Mouse (Mus musculus) gastrocnemius, postnatal 10 days (tissue): ENCODE data around the gene Ap2a1. TPM values are rescaled to one million over a fixed set of nuclear protein-coding genes. Genes with fewer than 3 reads are reported as not detected.

ENCODE experiments used
- total RNA-seq, 2 experiments: library from RNA; stranded (reverse); gene quantifications; 2 replicates each; pipeline ENCODE4 v1.2.3; 2021

Gene Ap2a1
- total RNA-seq, 2 experiments from 2014 or later, result 59.0 to 65.0 TPM

Other genes starting within 250 kb of the Ap2a1 start
- not detected for gene Izumo2, start 220.8 kb downstream of the Ap2a1 start, total RNA-seq
- gene Vrk3, start 181.1 kb downstream of the Ap2a1 start, total RNA-seq, result 10 to 100 TPM; 16.7 to 18.5 TPM
- gene Zfp473, start 178.4 kb downstream of the Ap2a1 start, total RNA-seq, result under 1 TPM in 1 of 2 experiments, not detected in 1; 0.29 TPM
- gene Nup62, start 113.4 kb downstream of the Ap2a1 start, total RNA-seq, result 10 to 100 TPM; 28.0 to 35.3 TPM
- gene Il4i1, start 113.1 kb downstream of the Ap2a1 start, total RNA-seq, result 1 to 10 TPM; 1.9 to 2.3 TPM
- gene Atf5, start 112.8 kb downstream of the Ap2a1 start, total RNA-seq, result 10 to 100 TPM; 55.1 to 60.5 TPM
- gene Akt1s1, start 80.5 kb downstream of the Ap2a1 start, total RNA-seq, result 10 to 100 TPM; 84.2 to 86.4 TPM
- gene Tbc1d17, start 80.4 kb downstream of the Ap2a1 start, total RNA-seq, result 10 to 100 TPM; 41.7 to 49.0 TPM
- 10 to 100 TPM; 14.4 to 16.5 TPM for gene Pnkp, start 72.4 kb downstream of the Ap2a1 start, total RNA-seq
- gene Ptov1, start 59.7 kb downstream of the Ap2a1 start, total RNA-seq, result 100 to 1,000 TPM; 210 to 216 TPM
- 10 to 100 TPM; 44.7 to 53.5 TPM for gene Med25, start 36.8 kb downstream of the Ap2a1 start, total RNA-seq
- 10 to 100 TPM; 15.0 to 18.1 TPM for gene Fuz, start 33.4 kb downstream of the Ap2a1 start, total RNA-seq
- not detected for gene Tsks, start 13.7 kb upstream of the Ap2a1 start, total RNA-seq
- 1 to 10 TPM; 4.4 to 5.7 TPM for gene Cpt1c, start 45.4 kb upstream of the Ap2a1 start, total RNA-seq
- gene Prmt1, start 57.1 kb upstream of the Ap2a1 start, total RNA-seq, result 100 to 1,000 TPM; 267 to 271 TPM
- 10 to 100 TPM; 26.5 to 35.8 TPM for gene Irf3, start 68.2 kb upstream of the Ap2a1 start, total RNA-seq
- 10 to 100 TPM; 10.8 to 14.0 TPM for gene Bcl2l12, start 69.2 kb upstream of the Ap2a1 start, total RNA-seq
- 10 to 100 TPM; 47.7 to 55.8 TPM for gene Scaf1, start 86.9 kb upstream of the Ap2a1 start, total RNA-seq
- 10 to 100 TPM; 75.5 to 80.6 TPM for gene Rras, start 88.5 kb upstream of the Ap2a1 start, total RNA-seq
- 10 to 100 TPM; 36.0 to 43.1 TPM for gene Prr12, start 123.4 kb upstream of the Ap2a1 start, total RNA-seq
- gene Nosip, start 132.9 kb upstream of the Ap2a1 start, total RNA-seq, result 10 to 100 TPM; 35.9 to 40.5 TPM
- 10 to 100 TPM in 1 of 2 experiments, 1 to 10 TPM in 1; 8.5 to 10.7 TPM for gene Prrg2, start 133.2 kb upstream of the Ap2a1 start, total RNA-seq
- gene Rcn3, start 162.7 kb upstream of the Ap2a1 start, total RNA-seq, result 100 to 1,000 TPM; 103 to 148 TPM
- 10 to 100 TPM; 70.9 to 75.2 TPM for gene Fcgrt, start 174.4 kb upstream of the Ap2a1 start, total RNA-seq
- gene Rps11, start 194.9 kb upstream of the Ap2a1 start, total RNA-seq, result 100 to 1,000 TPM; 762 to 817 TPM
- gene Rpl13a, start 199.3 kb upstream of the Ap2a1 start, total RNA-seq, result 1,000 to 10,000 TPM; 1,164 to 1,215 TPM
- not detected for gene Gm45713, start 206.7 kb upstream of the Ap2a1 start, total RNA-seq
- 1 to 10 TPM; 2.3 to 4.3 TPM for gene Flt3l, start 206.9 kb upstream of the Ap2a1 start, total RNA-seq
- 10 to 100 TPM; 46.6 to 48.2 TPM for gene Pih1d1, start 224.8 kb upstream of the Ap2a1 start, total RNA-seq
- gene Aldh16a1, start 225.1 kb upstream of the Ap2a1 start, total RNA-seq, result 10 to 100 TPM; 23.9 to 28.6 TPM
- 1 to 10 TPM; 4.7 to 4.9 TPM for gene Slc17a7, start 234.5 kb upstream of the Ap2a1 start, total RNA-seq